Mouse (Mus musculus) MEL (cell line): ENCODE results near the gene Aoah. TPM values are rescaled to one million over a fixed set of nuclear protein-coding genes. Genes with fewer than 3 reads are reported as not detected.

ENCODE experiments used
- DNase-seq: peaks from one replicate; pipeline ENCODE4 v3.0.0; 2011; ENCODE audit warnings: low read depth, low spot score
- H3K27ac ChIP-seq: 2 replicates; pipeline ENCODE4 v1.5.1; 2012; ENCODE audit warnings: low read depth, mild to moderate bottlenecking, control low read depth, low read length, moderate library complexity; ENCODE audit not compliant: control insufficient read depth
- H3K27me3 ChIP-seq, 2 experiments: fragments of 150-350 bp in 1 of 2; sonication (generic) in 1 of 2; 2 replicates each; pipeline ENCODE4 v1.6.1; 2012; ENCODE audit warnings: low read length in 2 of 2, mild to moderate bottlenecking in 2 of 2, improper control_type of control experiment in 1 of 2, moderate library complexity in 1 of 2; ENCODE audit not compliant: insufficient read depth in 2 of 2, control insufficient read depth in 1 of 2
- H3K36me3 ChIP-seq, 2 experiments: 2 replicates each; pipeline ENCODE4 v1.6.1; 2012 to 2014; ENCODE audit warnings: low read length in 2 of 2, improper control_type of control experiment in 1 of 2, inconsistent platforms in 1 of 2, mild to moderate bottlenecking in 1 of 2; ENCODE audit not compliant: insufficient read depth in 2 of 2, control insufficient read depth in 1 of 2
- H3K4me1 ChIP-seq, 2 experiments: fragments of 150-350 bp in 1 of 2; sonication (generic) in 1 of 2; 2 replicates each; pipeline ENCODE4 v1.6.1; 2012; ENCODE audit warnings: low read length in 2 of 2, improper control_type of control experiment in 1 of 2, mild to moderate bottlenecking in 1 of 2; ENCODE audit not compliant: insufficient read depth in 2 of 2, control insufficient read depth in 1 of 2
- H3K4me3 ChIP-seq, 2 experiments: fragments of 150-350 bp in 1 of 2; sonication (generic) in 1 of 2; 2 replicates each; pipeline ENCODE4 v1.5.1; 2012; ENCODE audit warnings: low read depth in 2 of 2, low read length in 2 of 2, mild to moderate bottlenecking in 2 of 2, moderate library complexity in 2 of 2, control low read depth in 1 of 2, improper control_type of control experiment in 1 of 2; ENCODE audit not compliant: control insufficient read depth in 1 of 2, insufficient read depth in 1 of 2
- H3K79me2 ChIP-seq: 2 replicates; pipeline ENCODE4 v1.6.1; 2012; ENCODE audit warnings: mild to moderate bottlenecking, low read length, moderate library complexity; ENCODE audit not compliant: control insufficient read depth, poor library complexity, insufficient read depth
- H3K9ac ChIP-seq: 2 replicates; pipeline ENCODE4 v1.6.1; 2012; ENCODE audit warnings: low read depth, mild to moderate bottlenecking, control low read depth, low read length, moderate library complexity; ENCODE audit not compliant: control insufficient read depth, poor library complexity, severe bottlenecking
- H3K9me3 ChIP-seq: fragments of 150-350 bp; sonication (generic); replicated peaks from 2 replicates; pipeline ENCODE4 v1.6.1; 2012; ENCODE audit warnings: mild to moderate bottlenecking, low read length, improper control_type of control experiment, moderate library complexity; ENCODE audit not compliant: insufficient read depth
- BHLHE40 ChIP-seq: IDR thresholded peaks from 2 replicates; pipeline ENCODE4 v1.6.1; 2012; ENCODE audit warnings: low read depth, mild to moderate bottlenecking, inconsistent platforms, low read length, improper control_type of control experiment, borderline replicate concordance
- CHD2 ChIP-seq: IDR thresholded peaks from 2 replicates; pipeline ENCODE4 v1.6.1; 2011; ENCODE audit warnings: low read length, improper control_type of control experiment
- CTCF ChIP-seq, 3 experiments: IDR thresholded peaks in 2 of 3; conservative IDR thresholded peaks in 1 of 3; 2 replicates each; pipeline ENCODE4 v1.5.1; 2011 to 2012; ENCODE audit warnings: low read length in 3 of 3, low read depth in 2 of 3, mild to moderate bottlenecking in 2 of 3, improper control_type of control experiment in 1 of 3, inconsistent platforms in 1 of 3, mixed read lengths in 1 of 3, moderate library complexity in 1 of 3; ENCODE audit not compliant: control insufficient read depth in 1 of 3, insufficient read depth in 1 of 3, poor library complexity in 1 of 3, severe bottlenecking in 1 of 3
- E2F4 ChIP-seq: IDR thresholded peaks from 2 replicates; pipeline ENCODE4 v1.6.1; 2011; ENCODE audit warnings: low read depth, low read length, improper control_type of control experiment, borderline replicate concordance
- GABPA ChIP-seq: IDR thresholded peaks from 2 replicates; pipeline ENCODE4 v1.6.1; 2012; ENCODE audit warnings: low read depth, mild to moderate bottlenecking, inconsistent platforms, low read length, improper control_type of control experiment, moderate library complexity
- GATA1 ChIP-seq: IDR thresholded peaks from 2 replicates; pipeline ENCODE4 v1.6.1; 2011; ENCODE audit warnings: low read depth, low read length, improper control_type of control experiment
- HCFC1 ChIP-seq: IDR thresholded peaks from 2 replicates; pipeline ENCODE4 v1.6.1; 2012; ENCODE audit warnings: low read depth, mild to moderate bottlenecking, inconsistent platforms, low read length, improper control_type of control experiment, moderate library complexity
- JUND ChIP-seq: IDR thresholded peaks from 2 replicates; pipeline ENCODE4 v1.6.1; 2011; ENCODE audit warnings: low read depth, mild to moderate bottlenecking, improper control_type of control experiment, low read length
- MAFK ChIP-seq: IDR thresholded peaks from 2 replicates; pipeline ENCODE4 v1.6.1; 2011; ENCODE audit warnings: low read depth, mild to moderate bottlenecking, low read length, improper control_type of control experiment, borderline replicate concordance
- MAX ChIP-seq: IDR thresholded peaks from 2 replicates; pipeline ENCODE4 v1.6.1; 2011; ENCODE audit warnings: low read length, improper control_type of control experiment
- MAZ ChIP-seq: IDR thresholded peaks from 2 replicates; pipeline ENCODE4 v1.6.1; 2012; ENCODE audit warnings: low read depth, mild to moderate bottlenecking, inconsistent platforms, low read length, improper control_type of control experiment
- MEF2A ChIP-seq: IDR thresholded peaks from 2 replicates; pipeline ENCODE4 v1.6.1; 2014; ENCODE audit warnings: low read depth, mild to moderate bottlenecking, inconsistent platforms, low read length, improper control_type of control experiment; ENCODE audit not compliant: poor library complexity, insufficient replicate concordance, severe bottlenecking; ENCODE audit errors: extremely low read depth
- MXI1 ChIP-seq: IDR thresholded peaks from 2 replicates; pipeline ENCODE4 v1.6.1; 2011; ENCODE audit warnings: mild to moderate bottlenecking, low read depth, low read length, improper control_type of control experiment
- MYB ChIP-seq: IDR thresholded peaks from 2 replicates; pipeline ENCODE4 v1.6.1; 2011; ENCODE audit warnings: mild to moderate bottlenecking, low read depth, low read length, improper control_type of control experiment
- MYC ChIP-seq: IDR thresholded peaks from 2 replicates; pipeline ENCODE4 v1.6.1; 2011; ENCODE audit warnings: low read depth, mild to moderate bottlenecking, low read length, improper control_type of control experiment, moderate library complexity
- POLR2A ChIP-seq, 2 experiments: IDR thresholded peaks; 2 replicates each; pipeline ENCODE4 v1.6.1; 2011 to 2012; ENCODE audit warnings: low read length in 2 of 2, mild to moderate bottlenecking in 2 of 2, control low read depth in 1 of 2, improper control_type of control experiment in 1 of 2, low read depth in 1 of 2, moderate library complexity in 1 of 2; ENCODE audit not compliant: control insufficient read depth in 1 of 2, insufficient read depth in 1 of 2, poor library complexity in 1 of 2
- RAD21 ChIP-seq: IDR thresholded peaks from 2 replicates; pipeline ENCODE4 v1.6.1; 2011; ENCODE audit warnings: mild to moderate bottlenecking, low read depth, low read length, improper control_type of control experiment
- SIN3A ChIP-seq: IDR thresholded peaks from 2 replicates; pipeline ENCODE4 v1.6.1; 2012; ENCODE audit warnings: low read length, improper control_type of control experiment, inconsistent platforms
- SMC3 ChIP-seq: IDR thresholded peaks from 2 replicates; pipeline ENCODE4 v1.6.1; 2011; ENCODE audit warnings: low read depth, low read length, improper control_type of control experiment
- TBP ChIP-seq: IDR thresholded peaks from 2 replicates; pipeline ENCODE4 v1.8.0; 2011; ENCODE audit warnings: low read depth, low read length, improper control_type of control experiment
- UBTF ChIP-seq: IDR thresholded peaks from 2 replicates; pipeline ENCODE4 v1.6.1; 2012; ENCODE audit warnings: low read depth, mild to moderate bottlenecking, inconsistent platforms, low read length, improper control_type of control experiment, moderate library complexity, borderline replicate concordance; ENCODE audit not compliant: insufficient read depth
- USF1 ChIP-seq: IDR thresholded peaks from 2 replicates; pipeline ENCODE4 v1.6.1; 2014; ENCODE audit warnings: low read depth, mild to moderate bottlenecking, inconsistent platforms, low read length, improper control_type of control experiment, moderate library complexity
- USF2 ChIP-seq, 2 experiments: IDR thresholded peaks; 2 replicates each; pipeline ENCODE4 v1.6.1; 2011 to 2012; ENCODE audit warnings: improper control_type of control experiment in 2 of 2, low read length in 2 of 2, borderline replicate concordance in 1 of 2, inconsistent platforms in 1 of 2, low read depth in 1 of 2, mild to moderate bottlenecking in 1 of 2; ENCODE audit not compliant: insufficient read depth in 1 of 2
- ZKSCAN1 ChIP-seq: IDR thresholded peaks from 2 replicates; pipeline ENCODE4 v1.6.1; 2012; ENCODE audit warnings: low read depth, mild to moderate bottlenecking, inconsistent platforms, low read length, improper control_type of control experiment, moderate library complexity
- ZMIZ1 ChIP-seq: IDR thresholded peaks from 2 replicates; pipeline ENCODE4 v1.6.1; 2012; ENCODE audit warnings: low read depth, mild to moderate bottlenecking, inconsistent platforms, low read length, improper control_type of control experiment, moderate library complexity
- ZNF384 ChIP-seq: IDR thresholded peaks from 2 replicates; pipeline ENCODE4 v1.6.1; 2012; ENCODE audit warnings: low read depth, mild to moderate bottlenecking, inconsistent platforms, low read length, improper control_type of control experiment
- polyA plus RNA-seq, 2 experiments: library from polyadenylated mRNA; stranded (reverse) in 1 of 2; unstranded in 1 of 2; fragments of >175 nt in 1 of 2; fragments of >200 nt in 1 of 2; gene quantifications; 2 replicates each; pipeline versions ENCODE4 v1.2.1 to v1.2.4; 2012; ENCODE audit warnings: low replicate concordance in 2 of 2, low read depth in 1 of 2; ENCODE audit not compliant: insufficient read length in 2 of 2, insufficient read depth in 1 of 2, missing spikeins in 1 of 2
- total RNA-seq: library from RNA; depleted of rRNA; stranded (reverse); fragments of 300-350 nt; gene quantifications from 2 replicates; pipeline ENCODE4 v1.2.3, GENCODE M21; 2012

The Aoah gene
- total and polyA plus RNA-seq, 3 experiments = not detected

DNA sequence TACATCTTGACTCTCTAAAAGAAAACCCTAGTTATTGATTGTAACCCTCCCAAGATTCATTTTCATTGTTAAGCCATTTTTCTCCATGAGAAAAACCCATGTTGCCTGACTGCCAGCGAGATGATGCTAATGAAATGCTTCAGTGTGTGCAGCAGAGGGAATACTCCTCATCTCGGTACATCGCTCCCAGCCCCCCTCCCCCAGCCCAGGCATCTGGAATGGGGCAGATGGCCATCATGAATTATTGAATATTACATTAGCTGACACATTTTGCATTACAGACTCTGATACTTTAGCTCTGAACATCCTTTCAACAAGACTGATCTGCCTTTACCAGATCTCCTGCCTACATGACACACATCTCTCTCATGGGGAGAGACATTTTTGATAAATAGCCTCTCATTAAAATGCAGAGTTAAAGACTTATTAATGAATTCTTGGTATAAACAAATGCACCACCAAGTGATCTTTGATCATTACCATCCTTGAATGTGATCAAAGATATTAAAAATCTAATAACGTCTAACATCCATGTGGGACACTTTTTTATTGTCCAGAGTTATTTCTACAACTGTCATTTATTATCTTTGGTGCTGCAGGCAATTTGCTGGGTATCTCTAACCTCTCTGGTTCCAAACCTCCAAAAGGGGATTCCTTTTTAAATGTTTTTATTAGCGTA lies 211.9 kb downstream of the Aoah start:
- H3K36me3 ChIP-seq = no peaks in the 10 kb centered on the region
- H3K4me3 ChIP-seq = no peak overlapping the region
- no peak for TF ChIP-seq MXI1
- no peak for TF ChIP-seq E2F4
- TF ChIP-seq JUND = no peak
- TF ChIP-seq USF2 (IDR thresholded peaks at IDR 0.05; ENCODE audit: borderline replicate concordance in 1 of 2, insufficient read depth in 1 of 2, low read depth in 1 of 2, low read length in 2 of 2) = no peak
- TF ChIP-seq BHLHE40 = no peak
- no peak for TF ChIP-seq MYB
- no peak for TF ChIP-seq MYC
- no peak for TF ChIP-seq MEF2A
- no peak for TF ChIP-seq SIN3A
- no peak for TF ChIP-seq HCFC1
- TF ChIP-seq MAX = no peak
- TF ChIP-seq POLR2A (IDR thresholded peaks at IDR 0.05; ENCODE audit: control insufficient read depth in 1 of 2, insufficient read depth in 1 of 2, low read depth in 1 of 2, low read length in 2 of 2, poor library complexity in 1 of 2) = no peak
- TF ChIP-seq TBP = no peak
- no peaks in the 10 kb centered on the region for H3K9me3 ChIP-seq
- no peak for DNase-seq
- no peak overlapping the region for H3K9ac ChIP-seq
- no peaks in the 10 kb centered on the region for H3K27me3 ChIP-seq
- no peak overlapping the region for H3K27ac ChIP-seq
- no peaks in the 10 kb centered on the region for H3K4me1 ChIP-seq
- no peaks in the 10 kb centered on the region for H3K79me2 ChIP-seq

DNA sequence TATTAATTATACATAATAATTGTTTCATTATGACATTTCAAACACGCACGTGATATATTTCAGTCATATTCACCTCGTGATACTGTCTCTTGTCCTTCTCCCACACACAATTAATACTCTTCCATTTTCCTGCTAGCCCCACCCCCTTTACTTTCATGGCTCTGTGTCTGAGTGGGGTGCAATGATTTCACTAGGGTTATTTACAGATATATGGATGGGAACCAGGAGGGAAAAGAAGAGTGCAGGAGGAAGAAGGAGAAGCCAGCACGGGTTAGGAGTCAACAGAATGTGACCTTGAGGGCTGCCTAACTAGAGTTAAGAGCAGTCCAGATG lies 212.4 kb downstream of the Aoah start:
- Histone ChIP-seq H3K4me3 (no peak overlapping the region), H3K9ac (no peak overlapping the region), H3K27ac (no peak overlapping the region), H3K27me3 (no peaks in the 10 kb centered on the region), H3K4me1 (no peaks in the 10 kb centered on the region), H3K79me2 (no peaks in the 10 kb centered on the region), H3K9me3 (no peaks in the 10 kb centered on the region), H3K36me3 (no peaks in the 10 kb centered on the region)
- DNase-seq = no peak
- no peak for TF ChIP-seq MAX
- no peak for TF ChIP-seq TBP
- no peak for TF ChIP-seq GABPA
- TF ChIP-seq POLR2A (IDR thresholded peaks at IDR 0.05; ENCODE audit: control insufficient read depth in 1 of 2, insufficient read depth in 1 of 2, low read depth in 1 of 2, low read length in 2 of 2, poor library complexity in 1 of 2) = no peak
- TF ChIP-seq MAFK = no peak
- TF ChIP-seq MXI1 = no peak
- TF ChIP-seq GATA1 = no peak
- no peak for TF ChIP-seq ZMIZ1
- TF ChIP-seq MYB = no peak
- TF ChIP-seq MAZ = no peak
- TF ChIP-seq USF1 = no peak
- TF ChIP-seq RAD21 = no peak
- no peak for TF ChIP-seq CHD2
- no peak for TF ChIP-seq ZNF384
- no peak for TF ChIP-seq SMC3
- no peak for TF ChIP-seq UBTF
- no peak for TF ChIP-seq ZKSCAN1
- no peak for TF ChIP-seq SIN3A
- no peak for TF ChIP-seq CTCF (IDR thresholded peaks at IDR 0.05 in 2 of 3, conservative IDR thresholded peaks at IDR 0.05 in 1 of 3; ENCODE audit: control insufficient read depth in 1 of 3, insufficient read depth in 1 of 3, low read depth in 2 of 3, low read length in 3 of 3, poor library complexity in 1 of 3, severe bottlenecking in 1 of 3)
